Mouse (Mus musculus) T-helper 1 cell (primary cell): ENCODE results near the gene Ets1.

ENCODE experiments used
- in situ Hi-C: fragments of 300-600 bp; cut with MboI, MseI; formaldehyde crosslinking; loops from one replicate; pipeline ENCODE4 v1.15.1; 2025; ENCODE audit warnings: high pct_unique_total_duplicates

The Ets1 gene

DNA sequence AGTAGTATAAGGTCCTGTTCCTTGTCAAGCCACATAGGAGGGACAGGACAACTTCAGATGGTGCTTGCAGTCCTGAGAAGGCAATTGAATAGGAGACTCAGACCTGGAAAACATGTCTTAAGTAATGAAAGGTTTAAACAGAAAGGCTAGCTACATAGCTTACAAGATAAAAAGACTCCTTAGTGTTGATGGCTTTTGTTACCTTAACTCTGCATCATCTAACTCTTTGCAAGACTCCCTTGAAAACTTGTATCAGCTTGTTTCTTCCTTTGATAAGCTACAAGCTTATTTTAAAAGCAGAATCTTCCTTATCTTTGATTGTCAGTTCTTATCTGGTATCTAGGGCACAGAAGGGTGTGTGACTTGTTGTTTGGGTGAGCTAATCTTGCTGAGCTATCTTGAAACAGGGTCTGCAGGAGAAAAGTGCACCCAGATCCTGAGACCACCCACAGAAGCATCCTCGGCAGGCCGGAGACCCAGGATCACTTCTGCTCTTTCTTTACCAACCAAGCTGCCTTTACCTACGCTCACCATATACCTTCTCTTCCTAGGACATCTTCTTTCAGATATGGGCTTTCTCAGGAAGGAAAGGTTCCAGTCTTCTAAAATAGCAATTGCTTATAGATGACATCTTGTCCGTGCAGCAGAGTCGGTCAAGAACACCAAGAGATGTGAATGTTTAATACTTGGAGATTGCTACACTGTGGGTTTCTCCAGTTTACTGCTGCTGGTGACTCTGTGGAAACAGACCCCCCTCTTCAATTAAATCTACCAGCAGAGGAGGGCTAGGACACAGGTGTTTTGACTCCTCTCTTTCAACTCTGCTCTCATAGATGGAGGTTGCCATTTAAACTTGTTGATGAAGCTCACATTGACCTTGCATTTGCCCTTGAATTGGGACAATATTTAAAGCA, 19.2 kb upstream of the Ets1 start:
- in situ Hi-C loops: loop anchor here (5.0 kb wide), 1 partner anchor 76 kb away; no protein-coding TSS in a partner anchor

DNA sequence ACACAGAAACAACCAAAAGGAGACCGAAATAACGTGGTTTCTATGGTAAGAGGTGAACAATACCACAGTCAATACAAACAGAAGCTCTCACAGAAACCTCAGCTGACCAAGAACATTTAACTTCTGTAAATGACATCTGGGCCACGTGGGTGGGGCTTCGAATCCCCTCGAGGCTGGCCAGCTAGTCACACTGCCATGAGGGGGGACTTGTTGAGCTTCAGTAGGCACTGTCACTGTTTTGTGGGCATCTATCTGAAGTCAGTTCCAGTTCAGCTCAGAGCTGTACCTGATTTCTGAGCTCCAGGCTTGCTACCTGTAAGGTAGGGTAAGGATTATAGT, 18.6 kb upstream of the Ets1 start:
- in situ Hi-C loops: loop anchor here (5.0 kb wide), 1 partner anchor 75 kb away; no protein-coding TSS in a partner anchor

DNA sequence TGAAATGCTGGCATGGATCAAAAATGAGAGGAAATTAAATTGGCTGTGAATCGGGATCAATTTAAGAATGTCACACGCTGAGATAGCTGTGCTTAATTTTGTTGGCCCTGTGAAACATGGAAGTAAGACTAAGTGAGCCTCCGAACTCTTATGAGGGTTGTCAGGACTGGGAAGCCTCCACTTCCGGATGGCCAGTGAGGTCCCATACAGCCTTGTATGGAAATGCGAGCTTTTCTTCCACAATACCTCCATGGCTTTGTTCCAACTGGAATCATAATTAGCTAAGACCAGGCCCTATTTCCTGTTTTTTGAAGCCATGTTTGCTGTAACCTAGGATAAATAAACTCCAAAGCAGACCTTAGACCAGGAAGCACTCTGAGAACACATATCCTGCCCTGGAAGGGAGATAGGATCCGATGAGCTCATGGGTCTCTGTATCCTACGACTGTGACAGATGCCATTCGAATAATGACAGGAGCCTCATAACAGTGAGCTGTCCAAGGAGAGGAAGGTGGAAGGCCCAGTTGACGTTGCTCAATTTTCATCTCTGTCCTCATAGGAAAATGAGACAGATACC, 17.4 kb upstream of the Ets1 start:
- in situ Hi-C loops: loop anchor here (5.0 kb wide), 1 partner anchor 74 kb away; no protein-coding TSS in a partner anchor

GRCm38 (mm10) chr9:32619661-32620060, 16.4 kb upstream of the Ets1 start:
- in situ Hi-C loops: loop anchor here (5.0 kb wide), 1 partner anchor 73 kb away; no protein-coding TSS in a partner anchor

DNA sequence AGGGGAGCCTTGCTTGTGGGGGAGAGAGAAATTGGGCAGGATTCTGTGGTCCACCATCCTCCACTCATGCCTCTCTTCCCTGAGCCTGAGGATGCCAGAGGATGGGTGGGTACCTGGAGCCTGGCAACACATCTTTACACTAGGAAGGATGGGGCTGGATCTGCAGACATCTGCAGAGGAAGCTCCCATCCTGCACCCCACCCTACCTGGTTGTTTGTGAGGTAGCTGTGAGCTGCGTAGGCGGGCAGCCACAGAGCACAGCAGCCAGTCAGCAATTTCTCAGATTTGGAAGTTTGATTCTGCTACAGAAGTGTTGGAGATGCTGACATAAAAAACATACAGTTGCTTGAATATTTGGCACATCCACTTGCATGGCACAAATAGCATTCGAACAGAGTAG, 15.6 kb upstream of the Ets1 start:
- in situ Hi-C loops: no loop called here

DNA sequence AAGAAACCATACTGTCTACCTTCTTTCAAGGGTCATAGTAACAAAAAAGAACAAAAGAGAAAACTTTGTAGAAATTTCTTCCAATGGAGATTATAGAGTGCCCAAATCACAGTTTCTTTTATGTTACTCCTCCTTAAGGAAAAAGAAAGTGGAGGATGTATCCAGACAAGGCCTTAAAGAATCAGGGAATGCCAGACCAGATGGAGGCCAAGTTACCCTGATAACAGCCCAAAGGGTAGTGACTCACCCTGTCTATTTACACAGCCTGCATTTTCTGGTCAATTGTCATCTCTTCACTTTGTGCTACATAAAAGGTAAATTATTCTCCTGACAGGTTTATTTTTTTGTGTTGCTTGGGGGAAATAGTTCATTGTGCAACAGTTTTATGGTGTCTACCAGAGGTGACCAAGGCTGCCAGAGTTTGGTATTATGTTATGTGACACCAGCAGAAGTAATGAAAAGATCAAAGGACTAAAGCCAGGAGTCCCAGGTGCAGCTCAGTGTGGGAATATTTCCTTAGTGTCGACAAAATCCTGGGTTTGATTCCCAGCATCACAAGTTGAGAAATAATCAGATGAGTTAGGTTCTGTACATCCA, 6.5 kb upstream of the Ets1 start:
- in situ Hi-C loops: no loop called here

GRCm38 (mm10) chr9:32631341-32631740, 4.7 kb upstream of the Ets1 start:
- in situ Hi-C loops: no loop called here

DNA sequence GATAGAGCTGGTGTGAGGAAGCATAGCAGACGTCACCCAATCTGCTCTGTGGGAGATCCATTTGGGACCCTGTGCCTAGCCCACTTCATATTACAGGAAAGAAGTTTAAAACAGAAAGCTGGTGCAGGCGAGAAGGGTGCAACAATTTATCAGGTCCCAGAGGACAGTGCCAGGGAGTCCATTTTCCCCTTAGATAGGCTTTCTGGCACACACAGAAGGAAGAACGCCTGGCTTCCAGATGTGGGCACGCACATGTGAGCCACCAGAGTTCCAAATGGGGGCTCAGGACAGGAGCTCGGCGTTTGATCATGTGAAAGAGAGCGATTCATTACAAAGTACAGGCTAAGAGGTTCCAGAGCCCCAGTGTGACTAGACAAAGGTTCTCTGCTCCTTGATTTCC, 3.8 kb upstream of the Ets1 start:
- in situ Hi-C loops: no loop called here

DNA sequence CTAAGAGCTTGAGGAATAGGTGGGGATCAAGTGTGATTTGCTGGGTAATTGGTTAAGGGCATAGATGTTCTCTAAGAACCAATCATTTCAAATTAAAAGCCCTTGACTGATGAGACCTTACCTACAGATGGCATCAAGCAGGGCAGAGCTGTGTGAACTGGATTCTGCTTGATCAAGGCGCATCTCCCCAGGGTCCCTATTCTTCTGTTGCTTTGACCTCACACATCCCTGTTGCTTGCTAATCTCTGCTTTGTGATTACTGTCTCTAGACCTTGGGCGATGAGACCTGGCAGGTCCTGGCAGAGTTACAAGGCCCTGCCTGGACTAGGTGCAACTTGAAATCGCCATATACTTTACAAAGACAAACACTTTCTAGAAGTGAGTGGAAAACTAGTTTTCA, 9.0 kb downstream of the Ets1 start:
- in situ Hi-C loops: no loop called here

GRCm38 (mm10) chr9:32645475-32645874, 9.5 kb downstream of the Ets1 start:
- in situ Hi-C loops: no loop called here

DNA sequence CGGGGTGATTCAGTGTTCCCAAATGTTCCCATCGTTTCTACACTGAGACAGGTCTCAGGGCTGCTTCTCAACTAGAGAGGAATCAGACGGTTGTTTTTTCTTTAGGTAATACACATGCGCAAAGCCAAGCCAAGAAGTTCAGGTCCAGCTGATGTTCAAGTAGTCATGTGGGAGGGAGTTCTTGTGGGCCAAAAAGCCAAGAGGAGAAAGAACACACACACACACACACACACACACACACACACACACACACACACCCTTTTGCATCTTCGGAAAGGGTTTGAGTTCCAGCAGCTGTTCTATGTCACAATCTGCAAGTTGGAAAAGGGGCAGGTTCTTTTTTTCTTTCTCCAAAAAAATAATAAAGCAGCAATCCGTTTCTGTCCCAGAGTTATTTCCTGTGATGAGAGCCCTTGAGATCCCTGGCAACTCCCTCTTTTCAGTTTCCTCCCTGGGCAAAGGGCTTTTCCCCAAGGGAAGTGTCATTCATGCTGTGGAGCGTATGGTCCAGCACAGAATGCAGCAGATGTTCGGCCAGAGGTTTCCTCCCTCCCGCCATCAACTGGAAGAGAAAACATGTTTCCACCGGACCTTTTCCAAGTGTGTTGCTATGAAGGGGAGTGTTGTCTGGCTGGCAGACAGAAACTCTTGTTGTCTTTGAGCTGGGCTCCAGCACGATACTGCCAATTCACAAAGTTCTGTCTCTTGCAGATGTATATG, 10.7 kb downstream of the Ets1 start:
- in situ Hi-C loops: no loop called here

GRCm38 (mm10) chr9:32647506-32648250, 11.7 kb downstream of the Ets1 start:
- in situ Hi-C loops: no loop called here

GRCm38 (mm10) chr9:32648286-32648685, 12.3 kb downstream of the Ets1 start:
- in situ Hi-C loops: no loop called here

- in situ Hi-C loops: no loop called here
Measured at GRCm38 (mm10) chr9:32650738-32651137, 14.7 kb downstream of the Ets1 start.

GRCm38 (mm10) chr9:32652112-32652511, 16.1 kb downstream of the Ets1 start:
- in situ Hi-C loops: no loop called here

GRCm38 (mm10) chr9:32654305-32654704, 18.3 kb downstream of the Ets1 start:
- in situ Hi-C loops: no loop called here

DNA sequence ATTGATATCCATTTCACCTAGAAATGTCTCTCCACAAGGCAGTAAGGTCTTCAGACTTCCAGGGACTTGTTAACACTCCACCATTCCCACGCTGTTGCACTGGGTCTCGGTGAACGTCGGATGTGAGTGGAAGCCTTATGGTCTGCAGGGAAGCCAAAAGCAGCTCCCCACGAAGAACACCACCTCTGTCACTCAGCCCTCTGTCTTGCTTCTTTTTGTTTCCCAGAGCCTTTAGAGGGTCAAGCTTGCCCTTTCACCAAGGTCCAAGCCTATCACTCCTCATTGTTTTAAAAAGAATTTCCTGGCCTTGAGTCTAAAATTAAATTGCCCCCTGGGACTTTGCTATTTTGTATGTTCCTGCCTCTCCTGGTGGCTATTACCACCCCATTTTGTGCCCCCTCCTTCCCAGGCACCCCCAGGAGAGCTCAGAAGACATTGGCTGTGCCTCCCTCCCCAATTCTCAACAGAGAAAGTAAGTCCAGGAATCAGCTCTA, 20.4 kb downstream of the Ets1 start:
- in situ Hi-C loops: no loop called here

- in situ Hi-C loops: no loop called here
Measured at GRCm38 (mm10) chr9:32657124-32657523, 21.1 kb downstream of the Ets1 start.

GRCm38 (mm10) chr9:32660406-32660960, 24.5 kb downstream of the Ets1 start:
- in situ Hi-C loops: no loop called here

DNA sequence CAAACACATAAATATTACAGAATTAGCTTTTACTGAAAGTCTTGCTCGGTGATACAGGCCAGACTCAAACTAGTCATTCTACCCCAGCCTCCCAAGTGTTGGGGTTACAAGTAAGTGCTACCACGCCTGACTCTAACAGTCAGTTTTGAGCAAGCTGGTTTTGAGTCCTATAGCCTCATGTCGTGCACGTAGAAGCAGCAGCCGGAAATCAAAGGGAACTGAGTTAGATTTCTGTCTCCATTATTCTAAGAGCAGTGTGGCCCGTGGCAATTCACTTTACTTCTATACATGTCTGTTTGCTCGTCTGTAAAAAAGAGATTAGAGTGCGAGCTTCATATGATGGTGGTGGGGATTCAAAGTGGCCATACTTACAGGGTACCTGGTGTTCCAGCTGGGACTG, 25.1 kb downstream of the Ets1 start:
- in situ Hi-C loops: no loop called here

DNA sequence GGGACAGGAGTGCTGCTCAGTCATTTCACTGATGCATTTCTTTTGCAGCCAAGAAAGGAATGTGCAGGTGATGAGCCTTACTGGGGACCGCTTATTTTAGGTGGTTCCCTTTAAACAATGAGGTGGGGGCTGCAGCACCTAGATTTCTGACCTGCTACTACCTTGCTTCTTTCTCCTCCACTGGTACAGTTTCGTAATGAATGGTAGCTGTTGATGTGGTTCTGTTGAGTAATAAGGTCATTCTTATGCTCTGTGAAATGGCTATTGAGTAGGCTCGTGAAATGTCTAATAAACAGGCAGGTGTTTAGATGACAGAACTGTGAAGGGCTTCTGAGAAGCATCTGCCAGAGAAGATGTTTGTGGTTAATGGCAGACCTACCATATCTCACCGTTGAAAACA, 25.5 kb downstream of the Ets1 start:
- in situ Hi-C loops: no loop called here
